Mouse (Mus musculus): Measurements from ENCODE around the gene Rbbp5. TPM values are rescaled to one million over a fixed set of nuclear protein-coding genes. Genes with fewer than 3 reads are reported as not detected.

Gene Rbbp5
- total RNA-seq, 4 experiments from 2014 or later = 57.2 to 73.3 (median 65.9) TPM

GRCm38 (mm10) chr1:132500535-132500934 is 23.4 kb downstream of the Rbbp5 start:
- DNase-seq (ENCODE audit: low spot score in 2 of 2) = no peak

- DNase-seq (ENCODE audit: low spot score in 2 of 2) = no peak
These were observed 28.0 kb downstream of the Rbbp5 start for GRCm38 (mm10) chr1:132505155-132505554.

GRCm38 (mm10) chr1:132506058-132506457 is 28.9 kb downstream of the Rbbp5 start, which contains the start of gene Tmem81:
Tmem81 (plus strand) TSS chr1:132506230.
- no peak for DNase-seq (ENCODE audit: low spot score in 2 of 2)

- no peak for DNase-seq (ENCODE audit: low spot score in 2 of 2)
These were observed 29.5 kb downstream of the Rbbp5 start for GRCm38 (mm10) chr1:132506656-132507055.

- no peak for DNase-seq (ENCODE audit: low spot score in 2 of 2)
These were observed 32.6 kb downstream of the Rbbp5 start for GRCm38 (mm10) chr1:132509771-132510170.

- DNase-seq (ENCODE audit: low spot score in 2 of 2) = peak in 1 of 2 experiments; percentile 42
These were observed 34.4 kb downstream of the Rbbp5 start for GRCm38 (mm10) chr1:132511521-132511920.

- no peak for DNase-seq (ENCODE audit: low spot score in 2 of 2)
These were observed 34.9 kb downstream of the Rbbp5 start for GRCm38 (mm10) chr1:132512106-132512505.

GRCm38 (mm10) chr1:132515339-132515738 is 38.2 kb downstream of the Rbbp5 start:
- no peak for DNase-seq (ENCODE audit: low spot score in 2 of 2)

- DNase-seq (ENCODE audit: low spot score in 2 of 2) = no peak
These were observed 39.6 kb downstream of the Rbbp5 start for GRCm38 (mm10) chr1:132516776-132517175.

- DNase-seq (ENCODE audit: low spot score in 2 of 2) = no peak
These were observed 41.5 kb downstream of the Rbbp5 start for GRCm38 (mm10) chr1:132518621-132519020.

- DNase-seq (ENCODE audit: low spot score in 2 of 2) = no peak
These were observed 42.6 kb downstream of the Rbbp5 start for GRCm38 (mm10) chr1:132519734-132520133.

GRCm38 (mm10) chr1:132520764-132521163 is 43.6 kb downstream of the Rbbp5 start:
- DNase-seq (ENCODE audit: low spot score in 2 of 2) = no peak

GRCm38 (mm10) chr1:132523048-132523447 is 45.9 kb downstream of the Rbbp5 start:
- no peak for DNase-seq (ENCODE audit: low spot score in 2 of 2)

- DNase-seq (ENCODE audit: low spot score in 2 of 2) = no peak
These were observed 46.8 kb downstream of the Rbbp5 start for GRCm38 (mm10) chr1:132523920-132524319.

- DNase-seq (ENCODE audit: low spot score in 2 of 2) = peak; percentile 66 to 81
These were observed 48.7 kb downstream of the Rbbp5 start for GRCm38 (mm10) chr1:132525832-132526231.

- no peak for DNase-seq (ENCODE audit: low spot score in 2 of 2)
These were observed 50.9 kb downstream of the Rbbp5 start for GRCm38 (mm10) chr1:132528071-132528470.

- no peak for DNase-seq (ENCODE audit: low spot score in 2 of 2)
These were observed 51.6 kb downstream of the Rbbp5 start for GRCm38 (mm10) chr1:132528647-132529334.

GRCm38 (mm10) chr1:132530631-132531191 is 53.5 kb downstream of the Rbbp5 start:
- DNase-seq (ENCODE audit: low spot score in 2 of 2) = no peak

GRCm38 (mm10) chr1:132532521-132532920 is 55.4 kb downstream of the Rbbp5 start:
- no peak for DNase-seq (ENCODE audit: low spot score in 2 of 2)

GRCm38 (mm10) chr1:132533840-132534239 is 56.7 kb downstream of the Rbbp5 start:
- DNase-seq (ENCODE audit: low spot score in 2 of 2) = no peak

GRCm38 (mm10) chr1:132535541-132535940 is 58.4 kb downstream of the Rbbp5 start:
- no peak for DNase-seq (ENCODE audit: low spot score in 2 of 2)

GRCm38 (mm10) chr1:132536416-132536815 is 59.3 kb downstream of the Rbbp5 start:
- DNase-seq (ENCODE audit: low spot score in 2 of 2) = no peak

- DNase-seq (ENCODE audit: low spot score in 2 of 2) = peak; percentile 48 to 70
These were observed 60.6 kb downstream of the Rbbp5 start for GRCm38 (mm10) chr1:132537736-132538135.

Data from layer of hippocampus, adult 8-10 months (tissue).